Mouse (Mus musculus) T-cell, adult 2 months (primary cell): ENCODE measurements around the gene Fxyd4.

Experiments used
- DNase-seq: peaks from one replicate; pipeline ENCODE4 v3.0.0; 2022; ENCODE audit warnings: low spot score

Gene Fxyd4

DNA sequence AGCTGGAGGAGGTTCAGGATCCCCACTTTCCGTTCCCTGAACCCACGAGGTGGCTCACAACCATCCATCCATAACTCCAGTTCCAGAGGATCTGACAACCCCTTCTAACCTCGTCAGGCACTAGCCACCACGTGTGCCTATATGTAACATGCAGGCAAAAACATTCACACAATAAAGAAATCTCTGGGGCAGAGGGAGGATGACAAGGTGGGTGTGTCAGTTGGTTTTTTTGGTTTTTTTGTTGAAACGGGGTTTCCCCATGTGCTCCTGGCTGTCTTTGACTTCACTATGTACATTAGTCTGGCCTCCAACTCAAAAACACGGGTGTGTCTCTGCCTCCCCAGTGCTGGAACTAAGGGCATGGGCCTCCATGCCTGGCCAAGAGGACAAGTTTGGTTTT is 47.2 kb downstream of the Fxyd4 start:
- DNase-seq: peak; percentile 83

GRCm38 (mm10) chr6:117888642-117889096 is 48.8 kb downstream of the Fxyd4 start:
- no peak for DNase-seq

GRCm38 (mm10) chr6:117888032-117888431 is 49.5 kb downstream of the Fxyd4 start:
- DNase-seq: no peak

DNA sequence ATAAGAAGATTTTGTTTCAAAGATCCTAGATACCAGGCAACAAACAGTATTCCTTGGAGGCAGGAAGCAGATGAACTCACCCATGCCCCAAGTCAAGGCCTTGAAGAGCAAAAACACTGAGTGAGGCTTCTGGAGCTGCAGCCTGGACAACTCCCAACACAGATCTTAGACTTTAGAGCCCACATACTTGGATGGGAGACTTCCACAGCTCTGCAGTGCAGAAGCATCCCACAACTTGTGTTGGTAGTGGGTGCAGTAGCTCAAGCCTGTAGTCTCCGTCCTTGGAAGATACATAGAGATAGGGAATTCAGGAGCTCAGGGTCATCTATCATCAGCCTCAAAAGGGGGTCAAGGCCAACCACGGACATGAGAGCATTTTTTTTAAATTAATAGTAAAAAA is 51.5 kb downstream of the Fxyd4 start:
- DNase-seq: no peak
